Mouse (Mus musculus) Patski (cell line): ENCODE measurements around the gene Taf1c. TPM values are rescaled to one million over a fixed set of nuclear protein-coding genes. Genes with fewer than 3 reads are reported as not detected.

ENCODE experiments used
- ATAC-seq: fragments of 100-300 bp; one replicate; pipeline ENCODE4 v1.8.0; 2021
- CTCF ChIA-PET: fragments of 350-600 bp; sonication (Branson Sonifier 250); formaldehyde crosslinking; loops from one replicate; lab custom pipeline; 2022; ENCODE audit warnings: inconsistent platforms; lab: Charles Lee
- POLR2A ChIA-PET: fragments of 350-600 bp; sonication (Branson Sonifier 250); formaldehyde crosslinking; loops from one replicate; lab custom pipeline; 2022; ENCODE audit warnings: antibody characterized with exemption, inconsistent platforms; lab: Charles Lee
- DNase-seq: peaks from one replicate; pipeline ENCODE4 v3.0.0-alpha.2; 2011; ENCODE audit warnings: low read depth, low spot score
- H3K27me3 ChIP-seq: fragments of 371-371 bp; one replicate; pipeline ENCODE4 v1.5.1; 2021
- CTCF ChIP-seq: fragments of 100-300 bp; IDR thresholded peaks from one replicate; pipeline ENCODE4 v1.5.1; 2021
- in situ Hi-C: fragments of 300-500 bp; cut with MboI; formaldehyde crosslinking; loops from 3 replicates; pipeline ENCODE4 v1.11.1; 2018; ENCODE audit warnings: low pct_unique_long_range_greater_than_20kb, mixed read lengths
- polyA plus RNA-seq: library from polyadenylated mRNA; unstranded; gene quantifications from one replicate; pipeline ENCODE4 v1.2.3, GENCODE M21; 2021

Taf1c gene
- polyA plus RNA-seq = 10.6 TPM

GRCm38 (mm10) chr8:119604996-119605395 lies at the start of gene Taf1c:
TSS of gene Taf1c (minus strand) at chr8:119605222.
- ChIA-PET CTCF (interaction anchor here (1.0 to 2.0 kb wide), 8 partner anchors 39 to 192 kb away, joined by 3 to 9 read pairs (median 4); no protein-coding TSS in a partner anchor), POLR2A (no interaction called here)
- peak; percentile 62 for ATAC-seq
- peak; percentile 54 for DNase-seq
- in situ Hi-C loops = loop anchor here (5.0 to 10.0 kb wide), 2 partner anchors 153 to 190 kb away; no protein-coding TSS in a partner anchor
- no peaks in the 10 kb centered on the region for H3K27me3 ChIP-seq
- no peak for TF ChIP-seq CTCF

- no peak for TF ChIP-seq CTCF
- no peak for DNase-seq
- H3K27me3 ChIP-seq = peaks cover 26% of the 10 kb centered on the region
- in situ Hi-C loops = no loop called here
- ATAC-seq = no peak
- CTCF ChIA-PET = no interaction called here
- POLR2A ChIA-PET = no interaction called here
These were observed 46.3 kb upstream of the Taf1c start for GRCm38 (mm10) chr8:119651324-119651723.

- DNase-seq (no peak), ATAC-seq (no peak)
- TF ChIP-seq CTCF = no peak
- peaks cover 33% of the 10 kb centered on the region for H3K27me3 ChIP-seq
- in situ Hi-C loops = no loop called here
- ChIA-PET POLR2A (no interaction called here), CTCF (interaction anchor here (1.9 kb wide), 1 partner anchor 9 kb away, joined by 4 read pairs; no protein-coding TSS in a partner anchor)
These were observed 41.8 kb upstream of the Taf1c start for GRCm38 (mm10) chr8:119646846-119647245.

- H3K27me3 ChIP-seq = peaks cover 35% of the 10 kb centered on the region
- ATAC-seq (no peak), DNase-seq (no peak)
- in situ Hi-C loops = no loop called here
- TF ChIP-seq CTCF = no peak
- ChIA-PET POLR2A (no interaction called here), CTCF (no interaction called here)
These were observed 41.2 kb upstream of the Taf1c start for GRCm38 (mm10) chr8:119646197-119646596.

- CTCF ChIA-PET = interaction anchor here (1.7 kb wide), 1 partner anchor 39 kb away, joined by 5 read pairs; the partner anchor contains the start of gene Taf1c
- H3K27me3 ChIP-seq = peaks cover 37% of the 10 kb centered on the region
- ATAC-seq = no peak
- no peak for DNase-seq
- in situ Hi-C loops = no loop called here
- TF ChIP-seq CTCF = no peak
- POLR2A ChIA-PET = no interaction called here
These were observed 40.1 kb upstream of the Taf1c start for GRCm38 (mm10) chr8:119644981-119645597.

GRCm38 (mm10) chr8:119644429-119644960 lies 39.5 kb upstream of the Taf1c start:
- TF ChIP-seq CTCF = no peak
- ChIA-PET POLR2A (no interaction called here), CTCF (interaction anchor here (1.7 kb wide), 1 partner anchor 39 kb away, joined by 5 read pairs; the partner anchor contains the start of gene Taf1c)
- ATAC-seq (no peak), DNase-seq (no peak)
- in situ Hi-C loops = no loop called here
- peaks cover 37% of the 10 kb centered on the region for H3K27me3 ChIP-seq

GRCm38 (mm10) chr8:119642960-119643359 lies 37.9 kb upstream of the Taf1c start:
- H3K27me3 ChIP-seq = peaks cover 37% of the 10 kb centered on the region
- CTCF ChIA-PET = no interaction called here
- DNase-seq (no peak), ATAC-seq (no peak)
- no peak for TF ChIP-seq CTCF
- in situ Hi-C loops = no loop called here
- POLR2A ChIA-PET = no interaction called here

- H3K27me3 ChIP-seq = peaks cover 46% of the 10 kb centered on the region
- DNase-seq (no peak), ATAC-seq (no peak)
- ChIA-PET POLR2A (interaction anchor here (1.3 kb wide), 1 partner anchor 9 kb away, joined by 3 read pairs; no protein-coding TSS in a partner anchor), CTCF (no interaction called here)
- no peak for TF ChIP-seq CTCF
- in situ Hi-C loops = no loop called here
These were observed 36.0 kb upstream of the Taf1c start for GRCm38 (mm10) chr8:119641058-119641457.

GRCm38 (mm10) chr8:119639798-119640197 lies 34.8 kb upstream of the Taf1c start:
- in situ Hi-C loops = no loop called here
- ATAC-seq = no peak
- POLR2A ChIA-PET = no interaction called here
- no peak for TF ChIP-seq CTCF
- CTCF ChIA-PET = no interaction called here
- no peak for DNase-seq
- H3K27me3 ChIP-seq = peaks cover 42% of the 10 kb centered on the region

GRCm38 (mm10) chr8:119638261-119638660 lies 33.2 kb upstream of the Taf1c start:
- ChIA-PET CTCF (interaction anchor here (0.9 kb wide), 1 partner anchor 12 kb away, joined by 3 read pairs; no protein-coding TSS in a partner anchor), POLR2A (no interaction called here)
- ATAC-seq = no peak
- no peak for DNase-seq
- in situ Hi-C loops = no loop called here
- peaks cover 51% of the 10 kb centered on the region for H3K27me3 ChIP-seq
- TF ChIP-seq CTCF = no peak

GRCm38 (mm10) chr8:119637381-119637780 lies 32.4 kb upstream of the Taf1c start:
- H3K27me3 ChIP-seq = peaks cover 53% of the 10 kb centered on the region
- TF ChIP-seq CTCF = no peak
- ATAC-seq (no peak), DNase-seq (no peak)
- CTCF ChIA-PET = no interaction called here
- in situ Hi-C loops = no loop called here
- POLR2A ChIA-PET = no interaction called here
